Mouse (Mus musculus) limb, embryonic 11.5 days (tissue): ENCODE data around the gene Msi1. TPM values are rescaled to one million over a fixed set of nuclear protein-coding genes. Genes with fewer than 3 reads are reported as not detected.

Source experiments
- ATAC-seq: fragments of 200-750 bp; cut with Nextera tagmentation; 2 replicates; pipeline ENCODE4 v1.8.0; 2017; ENCODE audit warnings: low read depth; ENCODE audit not compliant: insufficient number of reproducible peaks, low FRiP score, low TSS enrichment
- DNase-seq: peaks from one replicate; pipeline ENCODE4 v3.0.0-alpha.2; 2015; ENCODE audit warnings: low spot score
- H3K27ac ChIP-seq: fragments of 300-500 bp; sonication (generic); replicated peaks from 2 replicates; pipeline ENCODE4 v1.5.1; 2014; ENCODE audit warnings: low read depth, mild to moderate bottlenecking, low read length
- H3K27me3 ChIP-seq: fragments of 300-500 bp; sonication (generic); 2 replicates; pipeline ENCODE4 v1.6.1; 2014; ENCODE audit warnings: mild to moderate bottlenecking, low read length, mixed read lengths; ENCODE audit not compliant: control insufficient read depth, insufficient read depth
- H3K36me3 ChIP-seq: fragments of 300-500 bp; sonication (generic); 2 replicates; pipeline ENCODE4 v1.6.1; 2014; ENCODE audit warnings: mild to moderate bottlenecking, low read length, moderate library complexity, mixed read lengths; ENCODE audit not compliant: control insufficient read depth, insufficient read depth
- H3K4me1 ChIP-seq: fragments of 300-500 bp; sonication (generic); 2 replicates; pipeline ENCODE4 v1.6.1; 2014; ENCODE audit warnings: low read length, mixed read lengths; ENCODE audit not compliant: control insufficient read depth, insufficient read depth
- H3K4me2 ChIP-seq: fragments of 300-500 bp; sonication (generic); 2 replicates; pipeline ENCODE4 v1.6.1; 2014; ENCODE audit warnings: low read depth, mild to moderate bottlenecking, moderate library complexity; ENCODE audit not compliant: severe bottlenecking
- H3K4me3 ChIP-seq: fragments of 300-500 bp; sonication (generic); 2 replicates; pipeline ENCODE4 v1.5.1; 2014; ENCODE audit warnings: low read depth, low read length
- H3K9ac ChIP-seq: fragments of 300-500 bp; sonication (generic); 2 replicates; pipeline ENCODE4 v1.6.1; 2014; ENCODE audit warnings: mild to moderate bottlenecking, low read length
- H3K9me3 ChIP-seq: fragments of 300-500 bp; sonication (generic); 2 replicates; pipeline ENCODE4 v1.6.1; 2016; ENCODE audit warnings: low read length; ENCODE audit not compliant: control insufficient read depth
- WGBS: fragments of 180-500 bp; shearing (Covaris S2); extraction: QIAGEN DNeasy Blood & Tissue Kit; methylation state at CpG from one replicate; pipeline ENCODE4 v1.1.7; 2014; 5-methylcytosine and 5-hydroxymethylcytosine counted together
- polyA plus RNA-seq: library from polyadenylated mRNA; unstranded; fragments of >200 nt; fragmentation: Nextera tagmentation; extraction: Ambion mirVana; gene quantifications from 2 replicates; pipeline ENCODE4 v1.2.1, GENCODE M21; 2014

Msi1 gene
- polyA plus RNA-seq, result 45.9 and 48.3 TPM in 2 replicates

DNA sequence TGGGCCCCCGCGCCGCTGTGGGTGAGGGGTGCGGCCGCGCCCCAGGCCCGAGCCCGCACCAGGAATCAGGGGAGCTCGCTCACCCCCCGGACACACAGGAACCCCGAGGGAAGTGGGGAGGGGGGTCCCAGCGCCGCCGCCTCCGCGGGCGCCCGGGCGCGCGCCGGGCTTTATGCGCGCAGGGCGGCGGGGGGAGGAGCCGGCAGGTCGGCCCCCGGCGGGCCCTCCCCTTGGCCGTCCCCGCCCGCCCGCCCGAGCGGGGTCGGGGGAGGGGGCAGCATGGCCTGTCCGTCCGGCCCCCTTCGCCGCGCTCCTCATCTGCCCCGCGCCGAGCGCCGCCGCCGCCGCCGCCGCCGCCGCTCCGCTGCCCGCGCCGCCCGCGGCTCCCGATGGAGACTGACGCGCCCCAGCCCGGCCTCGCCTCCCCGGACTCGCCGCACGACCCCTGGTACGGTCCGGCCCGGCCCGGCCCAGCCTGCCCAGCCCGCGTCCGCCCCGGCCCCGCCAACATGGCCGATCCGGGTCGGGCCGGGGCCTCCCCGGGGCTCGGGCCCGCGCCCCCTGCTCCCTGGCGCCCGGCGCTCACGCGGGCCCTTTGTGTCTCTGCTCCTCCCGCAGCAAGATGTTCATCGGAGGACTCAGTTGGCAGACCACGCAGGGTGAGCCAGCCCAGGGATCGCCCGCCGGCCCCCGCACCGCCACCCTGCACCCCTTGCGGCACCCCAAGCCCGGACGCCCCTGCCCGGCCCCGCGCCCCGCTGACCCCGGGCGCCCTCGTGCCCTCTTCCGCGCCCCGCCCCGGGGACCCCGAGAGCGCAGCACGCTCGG is at the start of gene Msi1:
TSS of gene Msi1 (plus strand) at position 241 of the 828 bp plus-strand sequence.
- WGBS, result 1% methylated on average over 67 of the region's 117 CpGs
- peak within 1 kb of the TSS; percentile 97 for H3K9ac ChIP-seq
- H3K4me2 ChIP-seq, result peak within 1 kb of the TSS; percentile 93
- H3K4me3 ChIP-seq, result peak within 1 kb of the TSS; percentile 97
- H3K4me1 ChIP-seq, result peaks cover 41% of the 10 kb centered on the region
- H3K27me3 ChIP-seq, result peaks cover 2% of the 10 kb centered on the region; the same call in 1 of the 2 replicates
- DNase-seq (peak; percentile 74), ATAC-seq (peak; percentile 67)
- H3K9me3 ChIP-seq, result no peaks in the 10 kb centered on the region
- peak within 1 kb of the TSS; percentile 77 for H3K27ac ChIP-seq
- no peaks in the 10 kb centered on the region for H3K36me3 ChIP-seq

GRCm38 (mm10) chr5:115391935-115392334 is 37.5 kb upstream of the Msi1 start:
- H3K36me3 ChIP-seq, result no peaks in the 10 kb centered on the region
- H3K9ac ChIP-seq, result no peak overlapping the region
- H3K27me3 ChIP-seq, result no peaks in the 10 kb centered on the region
- no peak overlapping the region for H3K4me2 ChIP-seq
- H3K4me1 ChIP-seq, result 0 out of 2 replicates have a peak, but pooled peaks cover 3% of the 10 kb centered on the region
- H3K4me3 ChIP-seq, result no peak overlapping the region
- H3K27ac ChIP-seq, result no peak overlapping the region
- ATAC-seq, result no peak
- 56% methylated on average over 9 of the region's 9 CpGs for WGBS
- H3K9me3 ChIP-seq, result no peaks in the 10 kb centered on the region
- no peak for DNase-seq

- Histone ChIP-seq H3K9ac (no peak overlapping the region), H3K4me3 (no peak overlapping the region), H3K27me3 (no peaks in the 10 kb centered on the region), H3K9me3 (no peaks in the 10 kb centered on the region), H3K27ac (no peak overlapping the region), H3K36me3 (no peaks in the 10 kb centered on the region), H3K4me2 (no peak overlapping the region), H3K4me1 (0 out of 2 replicates have a peak, but pooled peaks cover 5% of the 10 kb centered on the region)
- ATAC-seq (no peak), DNase-seq (no peak)
- 83% methylated on average over 1 of the region's 1 CpGs for WGBS
These were observed 36.4 kb upstream of the Msi1 start for GRCm38 (mm10) chr5:115392969-115393368.

DNA sequence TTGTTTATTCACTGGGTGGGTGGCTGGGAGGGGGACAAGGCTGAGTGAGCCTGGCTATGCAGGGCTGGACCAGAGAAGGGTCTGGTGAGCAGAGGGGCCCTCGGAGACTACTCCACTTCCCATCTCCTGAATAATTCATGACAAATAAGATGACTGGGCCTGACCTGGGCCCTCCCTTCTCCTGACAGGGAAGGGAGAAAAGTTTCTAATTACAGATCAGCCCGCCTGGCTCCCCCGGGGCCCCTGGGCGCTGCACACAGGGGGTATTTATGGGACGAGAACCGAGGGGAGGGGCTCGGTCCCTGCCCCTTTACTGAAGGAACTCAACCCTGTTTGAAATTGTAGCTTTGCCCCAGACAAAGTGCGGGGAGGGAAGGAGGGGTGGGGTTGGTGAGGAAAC is 35.2 kb upstream of the Msi1 start:
- 7% methylated on average over 8 of the region's 8 CpGs for WGBS
- H3K9ac ChIP-seq, result no peak overlapping the region
- H3K4me2 ChIP-seq, result no peak overlapping the region
- no peaks in the 10 kb centered on the region for H3K9me3 ChIP-seq
- H3K36me3 ChIP-seq, result no peaks in the 10 kb centered on the region
- ATAC-seq (0 out of 2 replicates have a peak, but pooled peaks have one; percentile 15), DNase-seq (no peak)
- H3K4me3 ChIP-seq, result no peak overlapping the region
- 0 out of 2 replicates have a peak, but pooled peaks cover 5% of the 10 kb centered on the region for H3K4me1 ChIP-seq
- no peak overlapping the region for H3K27ac ChIP-seq
- H3K27me3 ChIP-seq, result no peaks in the 10 kb centered on the region

GRCm38 (mm10) chr5:115394836-115395235 is 34.6 kb upstream of the Msi1 start:
- ATAC-seq (no peak), DNase-seq (no peak)
- Histone ChIP-seq H3K9ac (no peak overlapping the region), H3K4me2 (no peak overlapping the region), H3K36me3 (no peaks in the 10 kb centered on the region), H3K4me1 (0 out of 2 replicates have a peak, but pooled peaks cover 5% of the 10 kb centered on the region), H3K27me3 (no peaks in the 10 kb centered on the region), H3K27ac (no peak overlapping the region), H3K9me3 (no peaks in the 10 kb centered on the region), H3K4me3 (no peak overlapping the region)
- 21% methylated on average over 10 of the region's 10 CpGs for WGBS

DNA sequence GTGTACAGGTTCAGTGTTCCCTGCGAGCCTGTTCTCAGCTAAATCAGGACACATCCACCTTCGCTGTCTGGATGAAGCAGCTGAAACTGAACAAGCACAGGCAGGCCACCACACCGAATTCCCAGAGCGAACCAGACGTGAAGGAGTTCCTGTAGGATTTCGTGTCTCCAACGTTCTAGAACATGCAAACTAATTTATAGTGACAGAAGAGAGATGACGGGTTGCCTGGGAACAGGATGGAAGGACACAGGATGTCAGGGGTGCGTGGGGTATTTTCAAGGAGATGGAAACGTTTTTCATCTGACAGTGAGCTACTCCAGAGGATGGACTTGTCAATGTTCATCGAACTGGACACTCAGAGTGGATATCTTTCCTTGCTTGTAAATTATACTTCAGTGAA is 32.7 kb upstream of the Msi1 start:
- 71% methylated on average over 11 of the region's 11 CpGs for WGBS
- no peak overlapping the region for H3K4me3 ChIP-seq
- no peaks in the 10 kb centered on the region for H3K27me3 ChIP-seq
- H3K9ac ChIP-seq, result no peak overlapping the region
- H3K4me1 ChIP-seq, result 0 out of 2 replicates have a peak, but pooled peaks cover 5% of the 10 kb centered on the region
- H3K27ac ChIP-seq, result no peak overlapping the region
- ATAC-seq (no peak), DNase-seq (no peak)
- H3K36me3 ChIP-seq, result no peaks in the 10 kb centered on the region
- no peak overlapping the region for H3K4me2 ChIP-seq
- no peaks in the 10 kb centered on the region for H3K9me3 ChIP-seq

DNA sequence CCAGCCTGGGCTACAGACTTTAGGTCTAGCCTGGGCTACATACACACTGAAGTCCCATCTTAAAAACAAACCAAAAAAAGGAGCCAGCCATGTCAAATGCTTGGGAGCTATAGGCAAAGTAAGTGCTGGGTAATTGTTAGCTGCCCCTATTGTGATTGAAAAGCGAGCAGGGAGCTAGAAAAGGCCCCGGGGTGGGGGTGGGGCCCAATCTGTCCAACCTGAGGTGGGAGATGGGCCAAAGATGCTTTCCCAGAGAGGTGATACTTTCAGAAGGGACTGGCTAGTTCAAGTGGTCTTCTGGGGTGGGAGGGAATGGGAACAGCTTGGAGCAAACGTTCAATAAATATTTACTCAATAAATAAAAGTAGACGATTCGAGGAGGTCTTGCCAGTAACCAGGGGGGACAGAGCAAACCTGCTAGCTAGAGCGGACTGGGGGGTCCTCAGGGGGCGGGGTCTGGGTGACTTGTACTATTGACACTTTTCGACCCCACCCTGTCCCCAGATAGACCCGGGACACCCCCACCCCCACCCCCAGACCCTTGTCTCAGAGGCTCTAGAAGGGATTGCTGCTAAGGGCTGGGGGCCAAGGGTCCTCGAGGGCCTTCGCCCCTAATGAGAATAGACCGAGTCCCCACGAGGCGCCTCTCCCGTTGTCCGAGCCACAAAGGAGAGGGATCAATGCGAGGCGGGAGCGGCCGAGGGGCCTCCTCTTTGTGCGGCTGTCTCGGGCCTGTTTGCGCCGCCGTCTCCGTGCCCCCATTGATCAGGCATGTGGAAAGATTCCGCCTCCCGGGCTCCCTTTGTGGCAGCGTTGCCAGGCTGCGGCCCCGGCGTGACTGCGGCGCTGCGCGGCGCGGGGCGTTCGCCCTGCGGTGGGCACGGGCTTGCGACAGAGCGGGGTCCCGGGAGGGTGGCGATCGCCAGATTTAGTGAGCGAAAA is 31.3 kb upstream of the Msi1 start:
- H3K4me3 ChIP-seq, result peak overlapping the region; percentile 35
- DNase-seq (peak; percentile 73), ATAC-seq (peak; percentile 32; the same call in 1 of the 2 replicates)
- H3K36me3 ChIP-seq, result no peaks in the 10 kb centered on the region
- no peaks in the 10 kb centered on the region for H3K9me3 ChIP-seq
- H3K4me1 ChIP-seq, result 0 out of 2 replicates have a peak, but pooled peaks cover 5% of the 10 kb centered on the region
- H3K27me3 ChIP-seq, result no peaks in the 10 kb centered on the region
- H3K27ac ChIP-seq, result no peak overlapping the region
- peak overlapping the region; percentile 90 for H3K4me2 ChIP-seq
- 4% methylated on average over 48 of the region's 48 CpGs for WGBS
- H3K9ac ChIP-seq, result peak overlapping the region; percentile 89

DNA sequence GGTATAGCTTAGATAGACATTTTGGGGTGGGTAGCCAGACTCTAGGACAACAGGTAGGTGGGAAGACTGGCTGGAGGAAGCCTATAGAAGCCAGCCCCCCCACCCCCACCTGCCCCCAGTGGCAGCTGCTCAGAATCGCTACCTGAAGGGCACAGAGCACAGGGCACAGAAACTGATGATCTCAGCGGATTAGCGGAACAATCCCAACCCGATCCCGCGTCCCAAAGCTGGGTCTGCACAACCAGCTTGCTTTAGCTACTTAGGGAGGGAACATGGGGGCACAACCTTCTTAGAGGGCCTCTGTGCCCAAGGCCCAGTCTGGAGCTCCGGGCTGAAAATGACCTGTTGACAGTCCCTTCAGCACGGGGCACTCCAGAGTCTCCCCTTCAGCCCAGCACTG is 27.3 kb upstream of the Msi1 start:
- Histone ChIP-seq H3K27ac (no peak overlapping the region), H3K4me3 (no peak overlapping the region), H3K4me2 (no peak overlapping the region), H3K9me3 (no peaks in the 10 kb centered on the region), H3K9ac (no peak overlapping the region), H3K4me1 (peaks cover 6% of the 10 kb centered on the region; the same call in 1 of the 2 replicates), H3K36me3 (no peaks in the 10 kb centered on the region), H3K27me3 (no peaks in the 10 kb centered on the region)
- WGBS, result 90% methylated on average over 8 of the region's 8 CpGs
- no peak for ATAC-seq
- no peak for DNase-seq
